Mouse (Mus musculus) neural tube, embryonic 14.5 days (tissue): ENCODE measurements around the gene Tmem120b. TPM values are rescaled to one million over a fixed set of nuclear protein-coding genes. Genes with fewer than 3 reads are reported as not detected.

Experiments used
- ATAC-seq: fragments of 200-750 bp; cut with Nextera tagmentation; 2 replicates; pipeline ENCODE4 v1.8.0; 2017; ENCODE audit warnings: low read depth, mild to moderate bottlenecking, moderate TSS enrichment, moderate library complexity
- H3K27ac ChIP-seq: fragments of 300-500 bp; sonication (generic); 2 replicates; pipeline ENCODE4 v1.5.1; 2014; ENCODE audit warnings: low read depth, mild to moderate bottlenecking, control low read depth, low read length, moderate library complexity, mixed read lengths
- H3K27me3 ChIP-seq: fragments of 300-500 bp; sonication (generic); 2 replicates; pipeline ENCODE4 v1.6.1; 2014; ENCODE audit warnings: low read length; ENCODE audit not compliant: control insufficient read depth, insufficient read depth
- H3K36me3 ChIP-seq: fragments of 300-500 bp; sonication (generic); 2 replicates; pipeline ENCODE4 v1.6.1; 2014; ENCODE audit warnings: low read length, mixed read lengths; ENCODE audit not compliant: control insufficient read depth, insufficient read depth
- H3K4me1 ChIP-seq: fragments of 300-500 bp; sonication (generic); 2 replicates; pipeline ENCODE4 v1.6.1; 2014; ENCODE audit warnings: low read length; ENCODE audit not compliant: control insufficient read depth, insufficient read depth
- H3K4me2 ChIP-seq: fragments of 300-500 bp; sonication (generic); 2 replicates; pipeline ENCODE4 v1.6.1; 2014; ENCODE audit warnings: mild to moderate bottlenecking, low read depth, low read length, control low read depth
- H3K4me3 ChIP-seq: fragments of 300-500 bp; sonication (generic); 2 replicates; pipeline ENCODE4 v1.5.1; 2014; ENCODE audit warnings: low read depth, low read length, control low read depth, mixed read lengths
- H3K9ac ChIP-seq: fragments of 300-500 bp; sonication (generic); replicated peaks from 2 replicates; pipeline ENCODE4 v1.6.1; 2014; ENCODE audit warnings: low read depth, mild to moderate bottlenecking, control low read depth, low read length, mixed read lengths
- H3K9me3 ChIP-seq: fragments of 300-500 bp; sonication (generic); 2 replicates; pipeline ENCODE4 v1.6.1; 2016; ENCODE audit warnings: low read length; ENCODE audit not compliant: control insufficient read depth
- WGBS: fragments of 180-500 bp; shearing (Covaris S2); extraction: QIAGEN DNeasy Blood & Tissue Kit; methylation state at CpG from one replicate; pipeline ENCODE4 v1.1.7; 2014; 5-methylcytosine and 5-hydroxymethylcytosine counted together
- polyA plus RNA-seq: library from polyadenylated mRNA; unstranded; fragments of >200 nt; fragmentation: Nextera tagmentation; extraction: Ambion mirVana; gene quantifications from 2 replicates; pipeline ENCODE4 v1.2.1, GENCODE M21; 2014

Tmem120b gene
- polyA plus RNA-seq, 1 experiment from 2014 or later: 15.6 TPM

GRCm38 (mm10) chr5:123045561-123046295, 22.5 kb upstream of the Tmem120b start:
- Histone ChIP-seq H3K4me3 (no peak overlapping the region), H3K27me3 (no peaks in the 10 kb centered on the region), H3K9ac (no peak overlapping the region), H3K4me2 (no peak overlapping the region), H3K4me1 (0 out of 2 replicates have a peak, but pooled peaks cover 3% of the 10 kb centered on the region), H3K36me3 (no peaks in the 10 kb centered on the region), H3K9me3 (no peaks in the 10 kb centered on the region), H3K27ac (no peak overlapping the region)
- ATAC-seq: no peak
- 41% methylated on average over 9 of the region's 9 CpGs for WGBS

- no peak within 1 kb of the TSS for H3K27ac ChIP-seq
- H3K4me3 ChIP-seq: no peak within 1 kb of the TSS
- H3K9ac ChIP-seq: no peak within 1 kb of the TSS
- H3K4me2 ChIP-seq: no peak within 1 kb of the TSS
- no peaks in the 10 kb centered on the region for H3K27me3 ChIP-seq
- no peak for ATAC-seq
- no peaks in the 10 kb centered on the region for H3K9me3 ChIP-seq
- no peaks in the 10 kb centered on the region for H3K36me3 ChIP-seq
- 80% methylated on average over 3 of the region's 3 CpGs for WGBS
- 0 out of 2 replicates have a peak, but pooled peaks cover 3% of the 10 kb centered on the region for H3K4me1 ChIP-seq
These were observed 21.3 kb upstream of the Tmem120b start, which contains the start of gene Morn3 for GRCm38 (mm10) chr5:123046916-123047315. Gene Morn3 (minus strand): TSS chr5:123047016.

- Histone ChIP-seq H3K9me3 (no peaks in the 10 kb centered on the region), H3K9ac (no peak overlapping the region), H3K27me3 (no peaks in the 10 kb centered on the region), H3K4me3 (no peak overlapping the region), H3K36me3 (no peaks in the 10 kb centered on the region), H3K4me2 (no peak overlapping the region; the same call in 1 of the 2 replicates), H3K27ac (no peak overlapping the region), H3K4me1 (0 out of 2 replicates have a peak, but pooled peaks cover 3% of the 10 kb centered on the region)
- 10% methylated on average over 12 of the region's 12 CpGs for WGBS
- ATAC-seq: no peak
These were observed 18.9 kb upstream of the Tmem120b start for GRCm38 (mm10) chr5:123049271-123049670.

GRCm38 (mm10) chr5:123050918-123051317, 17.3 kb upstream of the Tmem120b start:
- Histone ChIP-seq H3K9ac (no peak overlapping the region), H3K4me2 (no peak overlapping the region), H3K36me3 (no peaks in the 10 kb centered on the region), H3K27ac (no peak overlapping the region), H3K4me1 (0 out of 2 replicates have a peak, but pooled peaks cover 3% of the 10 kb centered on the region), H3K9me3 (no peaks in the 10 kb centered on the region), H3K4me3 (no peak overlapping the region), H3K27me3 (no peaks in the 10 kb centered on the region)
- WGBS: 85% methylated on average over 9 of the region's 9 CpGs
- ATAC-seq: no peak

- no peak for ATAC-seq
- H3K36me3 ChIP-seq: no peaks in the 10 kb centered on the region
- 84% methylated on average over 5 of the region's 5 CpGs for WGBS
- H3K4me2 ChIP-seq: no peak overlapping the region
- H3K27me3 ChIP-seq: no peaks in the 10 kb centered on the region
- 0 out of 2 replicates have a peak, but pooled peaks cover 3% of the 10 kb centered on the region for H3K4me1 ChIP-seq
- no peak overlapping the region for H3K27ac ChIP-seq
- H3K4me3 ChIP-seq: no peak overlapping the region
- H3K9ac ChIP-seq: no peak overlapping the region
- H3K9me3 ChIP-seq: no peaks in the 10 kb centered on the region
These were observed 16.5 kb upstream of the Tmem120b start for GRCm38 (mm10) chr5:123051736-123052135.

- H3K27ac ChIP-seq: peak overlapping the region; percentile 60; the same call in 1 of the 2 replicates
- peak overlapping the region; percentile 32 for H3K4me3 ChIP-seq
- 8% methylated on average over 48 of the region's 48 CpGs for WGBS
- peak overlapping the region; percentile 25; the same call in 1 of the 2 replicates for H3K9ac ChIP-seq
- no peaks in the 10 kb centered on the region for H3K27me3 ChIP-seq
- peak; percentile 91 for ATAC-seq
- peak overlapping the region; percentile 41 for H3K4me2 ChIP-seq
- no peaks in the 10 kb centered on the region for H3K36me3 ChIP-seq
- H3K4me1 ChIP-seq: no peaks in the 10 kb centered on the region
- no peaks in the 10 kb centered on the region for H3K9me3 ChIP-seq
These were observed 10.6 kb upstream of the Tmem120b start for GRCm38 (mm10) chr5:123057366-123058250.

GRCm38 (mm10) chr5:123058251-123059102, 9.7 kb upstream of the Tmem120b start:
- H3K36me3 ChIP-seq: no peaks in the 10 kb centered on the region

GRCm38 (mm10) chr5:123059757-123060520, 8.3 kb upstream of the Tmem120b start:
- 50% methylated on average over 14 of the region's 14 CpGs for WGBS

More at GRCm38 (mm10) chr5:123058251-123059102, 9.7 kb upstream of the Tmem120b start:
- Histone ChIP-seq H3K9ac (no peak overlapping the region), H3K27me3 (no peaks in the 10 kb centered on the region), H3K4me3 (peak overlapping the region; percentile 32), H3K4me1 (no peaks in the 10 kb centered on the region), H3K27ac (0 out of 2 replicates have a peak overlapping the region, but pooled peaks have one; percentile 41), H3K9me3 (no peaks in the 10 kb centered on the region), H3K4me2 (peak overlapping the region; percentile 41)
- 45% methylated on average over 16 of the region's 16 CpGs for WGBS
- no peak for ATAC-seq

More at GRCm38 (mm10) chr5:123059757-123060520, 8.3 kb upstream of the Tmem120b start:
- Histone ChIP-seq H3K4me1 (no peaks in the 10 kb centered on the region), H3K36me3 (no peaks in the 10 kb centered on the region), H3K27ac (no peak overlapping the region), H3K9me3 (no peaks in the 10 kb centered on the region), H3K4me3 (no peak overlapping the region), H3K9ac (no peak overlapping the region), H3K27me3 (no peaks in the 10 kb centered on the region), H3K4me2 (no peak overlapping the region)
- ATAC-seq: no peak
